Mouse (Mus musculus) CD8-positive naive resting alpha-beta T cell, adult 2 months (primary cell): ENCODE results near the gene Hscb.

ENCODE experiments used
- DNase-seq, 2 experiments: peaks; one replicate each; pipeline ENCODE4 v3.0.0; 2022; ENCODE audit warnings: low read depth in 2 of 2, low spot score in 2 of 2

The Hscb gene

GRCm38 (mm10) chr5:110835959-110836358 lies 3.6 kb downstream of the Hscb start:
- no peak for DNase-seq

- no peak for DNase-seq
These were observed 8.4 kb downstream of the Hscb start for GRCm38 (mm10) chr5:110831036-110831720.

DNA sequence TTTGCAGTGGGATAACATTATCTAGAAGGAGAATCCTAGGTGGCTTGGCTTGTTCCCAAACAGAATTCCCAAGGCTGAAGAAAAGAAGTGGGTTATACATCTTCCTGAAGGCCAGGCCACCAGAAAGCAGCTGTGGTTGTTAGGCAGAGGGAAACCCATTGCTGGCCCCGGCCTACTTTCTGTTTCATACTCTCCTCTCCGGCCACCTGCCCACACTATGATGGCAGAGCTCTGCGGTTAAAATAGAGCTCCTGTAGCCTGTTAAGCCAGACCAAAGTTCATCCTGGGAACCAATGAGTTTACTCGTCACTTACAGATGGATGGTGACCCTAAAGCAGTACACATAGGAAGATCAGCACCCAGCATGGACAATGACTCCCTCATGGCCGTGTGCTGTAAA lies 12.0 kb downstream of the Hscb start:
- DNase-seq: no peak

DNA sequence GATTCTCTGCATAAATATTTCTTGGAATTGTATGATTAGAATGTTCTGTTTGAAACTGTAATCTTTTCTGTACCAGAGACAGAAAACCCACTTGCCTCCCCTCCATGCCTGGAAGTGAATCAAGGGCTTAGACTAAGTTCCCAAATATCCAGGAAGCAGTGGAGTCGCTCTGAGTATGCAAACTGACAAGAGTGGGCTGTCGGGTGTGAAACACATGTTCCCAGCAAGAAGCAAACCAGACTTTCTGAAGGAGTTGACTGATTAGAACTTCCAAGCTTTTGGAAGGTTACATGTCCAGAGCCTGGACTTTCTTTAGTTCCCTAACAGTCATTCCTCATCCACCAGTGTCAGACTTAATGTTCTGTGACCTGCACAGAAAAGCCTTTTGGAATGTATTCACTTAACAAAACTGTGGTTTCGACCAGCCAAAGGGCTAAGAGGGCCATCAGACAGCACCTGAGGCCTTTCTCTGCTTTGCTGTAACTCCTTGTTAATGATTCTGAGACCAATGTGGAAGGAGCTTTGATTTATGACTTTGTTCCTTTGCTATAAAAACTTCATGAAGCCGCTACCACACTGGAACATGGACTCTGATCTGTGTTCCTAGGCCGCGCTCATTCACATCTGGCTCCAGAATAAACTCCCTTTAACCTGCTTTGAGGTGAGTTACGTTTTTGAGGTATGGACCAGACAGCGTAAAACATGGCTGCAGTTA lies 12.6 kb downstream of the Hscb start:
- DNase-seq: no peak

GRCm38 (mm10) chr5:110824421-110824820 lies 15.2 kb downstream of the Hscb start:
- no peak for DNase-seq

DNA sequence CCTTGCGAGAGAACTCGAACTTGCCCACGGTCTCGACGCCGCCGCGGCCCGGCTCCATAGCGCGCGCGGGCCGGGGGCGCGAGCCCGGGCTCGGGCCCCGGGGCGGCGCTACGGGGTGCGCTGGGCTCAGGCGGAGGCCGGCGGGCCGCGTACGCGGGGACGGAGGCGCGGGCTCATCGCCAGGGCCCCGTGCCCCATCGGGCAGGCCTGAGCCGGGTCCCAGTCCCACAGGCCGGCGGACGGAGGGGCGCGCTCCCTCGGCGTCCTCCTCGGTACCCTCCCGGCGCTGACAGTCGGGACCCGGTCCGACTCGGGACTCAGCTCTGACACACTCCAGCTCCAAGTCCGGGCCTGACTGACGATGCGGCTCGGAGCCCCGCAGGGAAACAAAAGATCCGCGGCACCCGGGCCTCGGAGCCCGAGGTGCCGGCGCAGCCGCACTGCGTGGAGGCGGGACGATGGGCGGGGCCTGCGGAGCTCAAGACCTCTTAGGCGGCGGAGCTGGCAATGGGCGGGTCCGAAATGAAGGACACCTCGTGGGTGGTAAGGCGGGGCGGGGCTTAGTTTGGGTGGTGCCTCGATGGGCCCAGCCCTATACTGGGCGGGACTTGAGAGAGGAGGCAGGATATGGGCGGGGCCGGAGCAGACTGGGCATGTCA lies 29.8 kb downstream of the Hscb start, which contains the start of gene Ulk1:
Gene Ulk1 (minus strand): TSS at position 431 of the 659 bp plus-strand sequence.
- peak; percentile 99 to 100 for DNase-seq

DNA sequence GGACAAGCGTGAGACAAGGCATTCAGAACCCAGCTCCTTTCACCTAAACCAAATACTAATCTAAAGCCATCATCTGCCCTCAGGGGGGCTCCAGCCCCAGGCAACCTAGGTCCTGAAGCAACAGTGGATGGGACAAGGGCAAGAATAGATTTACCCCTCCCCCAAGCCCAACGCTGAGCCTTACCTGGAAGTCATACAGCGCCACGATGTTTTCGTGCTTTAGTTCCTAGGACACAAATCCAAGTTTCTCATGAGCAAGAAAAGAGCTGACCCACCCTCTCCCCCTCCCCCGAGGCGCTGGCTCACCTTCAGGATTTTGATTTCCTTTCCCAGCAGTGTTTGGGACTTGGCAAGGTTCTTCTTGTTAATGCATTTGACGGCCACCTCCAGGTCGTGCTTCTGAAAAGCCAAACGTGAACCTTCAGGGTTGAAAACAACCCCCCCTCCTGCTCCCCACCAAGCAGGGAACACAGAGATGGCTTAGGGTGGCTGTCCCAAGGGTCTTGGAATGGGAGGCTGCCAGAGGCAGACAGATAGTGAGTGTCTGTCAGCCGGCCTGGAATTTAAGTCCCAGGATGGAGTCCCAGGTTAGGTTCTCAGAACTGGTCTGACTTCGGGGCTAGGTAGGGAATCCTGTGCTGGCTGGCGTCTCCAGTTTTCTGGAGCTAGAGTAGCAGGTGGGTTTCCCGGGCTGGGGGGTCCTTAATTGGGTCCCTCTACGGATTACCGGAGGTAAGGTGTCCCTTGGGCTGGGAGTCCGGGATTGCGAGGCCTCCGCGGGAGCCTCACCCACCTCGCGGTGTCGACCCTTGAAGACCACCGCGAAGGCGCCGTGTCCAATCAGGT lies 30.5 kb downstream of the Hscb start:
- DNase-seq: peak; percentile 17 to 18

DNA sequence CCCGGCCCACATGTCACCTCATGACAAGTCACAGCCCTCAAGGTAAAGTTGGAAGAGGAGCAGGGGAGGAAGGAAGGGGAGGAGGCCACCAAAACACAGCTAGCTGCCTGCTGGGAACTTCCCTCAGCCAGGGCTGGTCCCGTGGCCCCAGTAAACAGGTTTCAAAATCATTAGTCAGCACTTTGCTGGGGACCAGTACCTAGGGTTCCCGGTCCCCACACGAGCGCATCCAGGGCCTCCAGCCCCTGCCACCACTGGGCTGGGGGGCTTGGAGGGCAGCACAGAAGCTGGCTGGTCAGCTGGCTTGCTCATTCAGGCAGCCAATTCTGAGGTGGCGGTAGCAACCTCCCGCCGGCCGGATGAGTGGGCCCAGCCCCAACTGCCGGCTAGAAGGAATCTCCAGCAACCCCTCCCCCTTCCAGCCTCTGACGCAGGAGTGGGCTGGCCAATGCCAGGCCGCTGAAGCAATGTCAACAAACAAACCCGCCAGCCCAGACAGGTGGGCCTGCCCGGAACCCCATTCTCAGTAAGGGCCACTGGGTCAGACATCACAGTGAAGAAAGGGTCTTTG lies 31.4 kb downstream of the Hscb start:
- peak; percentile 62 to 76 for DNase-seq

DNA sequence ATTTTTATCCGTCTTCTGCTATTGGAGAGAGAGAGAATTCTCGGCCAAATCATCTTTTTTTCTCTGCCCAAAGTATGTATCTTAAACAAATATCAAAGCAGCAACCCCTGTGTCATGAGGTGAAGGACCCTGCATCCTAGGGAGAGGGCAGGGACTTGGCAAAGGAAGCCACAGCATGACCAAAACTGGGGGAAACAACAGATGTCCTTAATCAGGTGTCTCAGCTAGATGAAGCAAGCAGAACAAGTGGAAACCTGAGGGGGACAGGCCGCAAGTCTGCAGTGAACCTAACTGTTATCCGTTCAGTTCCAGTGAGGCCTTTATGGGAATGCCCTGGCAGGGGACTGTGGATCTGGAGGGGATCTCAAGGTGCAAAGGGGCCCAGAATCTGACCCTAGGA lies 32.1 kb downstream of the Hscb start:
- DNase-seq: no peak

DNA sequence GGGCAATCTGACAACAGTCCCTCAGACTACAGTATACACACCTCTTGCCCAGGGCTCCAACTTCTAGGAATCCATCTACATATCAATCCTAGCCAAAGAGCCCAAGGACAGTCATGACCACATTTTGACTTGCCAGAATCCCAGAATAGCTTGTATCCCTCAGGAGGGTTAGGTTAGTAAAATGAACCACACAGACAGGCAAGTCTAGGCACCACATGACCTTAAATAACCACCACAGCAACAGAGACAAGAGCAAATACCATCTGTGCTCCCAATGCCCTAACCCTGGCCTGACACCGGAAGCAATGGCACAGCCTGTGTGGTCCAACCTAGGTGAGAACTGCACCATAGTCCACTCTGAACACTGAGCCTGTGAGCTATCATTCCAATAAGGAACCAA lies 32.9 kb downstream of the Hscb start:
- no peak for DNase-seq

DNA sequence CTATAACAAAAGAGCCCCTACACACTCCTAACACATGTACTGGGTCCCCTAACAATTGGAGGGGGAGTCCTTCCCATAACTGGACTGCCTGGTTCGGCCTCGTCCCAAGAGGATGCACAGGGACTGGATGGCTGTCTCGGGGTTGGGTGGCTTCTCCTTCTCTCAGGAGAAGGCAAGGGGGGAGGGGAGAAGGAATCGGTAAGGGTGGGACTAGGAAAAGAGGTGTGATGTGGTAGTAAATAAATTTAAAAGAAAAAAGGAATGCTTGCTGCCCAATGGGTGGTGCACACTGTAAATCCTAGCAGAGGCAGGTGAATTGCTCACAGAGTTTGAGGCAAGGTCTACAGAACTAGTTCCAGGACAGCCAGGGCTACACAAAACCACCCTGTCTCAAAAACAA lies 33.4 kb downstream of the Hscb start:
- DNase-seq: no peak

GRCm38 (mm10) chr5:110804012-110804743 lies 35.4 kb downstream of the Hscb start:
- DNase-seq: no peak

DNA sequence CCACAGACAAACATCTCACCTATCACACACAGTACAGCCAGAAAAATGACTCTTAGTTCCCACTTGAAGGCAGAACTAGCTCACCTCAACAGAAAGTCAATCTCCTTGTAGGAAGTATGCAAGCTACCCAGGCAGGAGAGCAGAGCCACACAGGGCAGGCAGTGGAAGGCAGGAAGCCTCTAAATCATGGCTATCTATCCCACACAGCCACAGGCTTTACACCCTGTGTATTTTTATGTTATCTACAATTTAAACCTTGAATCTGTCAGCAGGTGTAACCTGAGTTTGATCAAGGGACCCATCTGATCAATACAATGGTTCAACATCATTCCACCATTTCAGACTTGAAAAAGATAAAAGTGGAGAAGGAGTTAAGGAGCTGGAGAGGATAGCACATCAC lies 36.8 kb downstream of the Hscb start:
- no peak for DNase-seq

GRCm38 (mm10) chr5:110802186-110802585 lies 37.4 kb downstream of the Hscb start:
- DNase-seq: no peak

DNA sequence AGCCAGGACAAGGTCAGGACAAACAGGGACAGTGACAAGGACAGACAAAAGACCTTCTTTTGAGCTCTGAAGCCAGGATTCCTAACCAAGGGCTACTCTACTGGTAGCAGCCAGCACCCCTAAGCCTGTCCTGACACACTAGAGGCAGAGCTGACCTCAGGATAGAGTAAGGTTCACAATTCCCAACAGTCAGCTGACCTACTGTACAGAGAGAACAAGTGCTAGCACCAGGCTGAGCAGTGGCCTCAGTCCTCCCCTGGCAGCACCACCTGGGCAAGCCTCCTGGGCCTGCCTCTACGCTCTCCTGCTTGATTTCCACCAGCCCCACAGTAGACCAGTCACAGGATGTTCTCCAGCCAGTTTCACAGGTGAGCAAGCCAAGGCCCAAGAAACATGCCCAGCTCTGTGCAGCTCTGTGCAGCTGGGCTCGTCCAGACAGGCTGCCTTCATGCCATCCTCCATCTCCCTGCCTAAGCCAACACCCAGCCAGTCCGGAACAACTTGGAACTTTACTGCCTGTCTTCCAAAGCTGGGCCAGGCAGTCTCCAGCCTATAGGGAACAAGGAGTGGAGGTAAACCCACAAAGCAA lies 38.4 kb downstream of the Hscb start:
- DNase-seq: no peak

DNA sequence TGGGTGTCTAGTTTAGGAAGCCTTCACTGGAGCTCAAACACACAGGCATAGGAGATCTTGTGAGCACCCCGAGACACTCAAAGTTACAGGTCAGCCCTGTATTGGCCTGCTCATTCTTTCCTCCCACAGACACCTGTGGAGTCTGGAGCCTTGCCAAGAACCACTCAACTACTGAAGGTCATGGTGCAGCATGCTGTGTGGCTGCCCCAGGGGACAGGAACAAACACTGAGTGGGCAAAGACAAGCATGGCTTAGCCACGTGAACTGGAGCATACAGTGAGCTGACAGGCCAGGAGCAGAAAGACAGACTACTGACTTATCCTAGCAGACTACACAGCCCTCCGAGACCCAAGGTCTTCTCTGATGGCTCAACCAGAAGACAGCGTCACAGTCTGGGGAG lies 41.9 kb downstream of the Hscb start:
- DNase-seq: no peak

- DNase-seq: no peak
These were observed 45.2 kb downstream of the Hscb start for GRCm38 (mm10) chr5:110794363-110794762.

- peak; percentile 32 to 48 for DNase-seq
These were observed 50.9 kb downstream of the Hscb start for GRCm38 (mm10) chr5:110788684-110789083.

DNA sequence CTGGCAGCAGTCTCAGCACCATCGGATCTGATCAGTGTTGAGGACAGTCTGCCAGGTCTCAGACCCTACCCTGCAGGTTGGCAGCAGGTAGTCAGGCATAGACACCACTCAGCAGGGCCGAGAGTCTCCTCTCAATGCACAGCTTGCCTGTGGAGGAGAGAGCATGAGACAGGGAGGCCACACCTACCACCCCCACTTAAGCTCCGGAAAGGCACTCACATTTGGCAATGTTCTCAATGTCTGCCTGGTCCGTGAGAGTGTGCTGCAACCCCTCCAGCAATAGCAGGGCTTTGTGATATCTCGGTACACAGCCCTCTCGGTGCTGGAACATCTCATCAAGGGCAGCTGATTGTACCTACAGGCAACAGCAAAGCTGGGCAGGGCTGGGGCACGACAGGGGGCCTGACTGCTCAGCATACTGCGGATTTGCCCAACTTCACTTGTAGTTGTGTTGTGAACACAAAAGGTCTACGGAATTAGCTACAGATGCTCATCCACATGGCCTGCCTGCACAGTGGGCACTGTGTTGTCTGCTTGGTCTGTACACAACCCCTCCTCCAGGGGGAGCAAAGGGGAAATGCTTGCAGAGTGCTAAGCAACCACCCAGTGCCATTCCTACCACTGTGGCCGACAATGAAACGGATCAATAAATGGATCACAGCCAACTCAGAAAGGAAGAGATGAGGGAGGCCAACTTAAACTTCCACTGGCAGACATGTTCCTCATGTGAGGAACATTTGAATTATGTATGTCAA lies 53.3 kb downstream of the Hscb start:
- DNase-seq: no peak
